In genomic region chr9:118477281-118477931, GRCm38 (mm10) we compare ENCODE assay signal across 8 mouse cellular contexts. TPM values are rescaled to one million over a fixed set of nuclear protein-coding genes. Genes with fewer than 3 reads are reported as not detected.
DNase-seq lines count a peak whose midpoint lies in the region; ATAC-seq and TF ChIP-seq lines count a peak whose summit lies in the region.

No protein-coding gene starts in this region.

- no peak for TF ChIP-seq POLR2A in thymus, adult 2 months (IDR thresholded peaks at IDR 0.05; ENCODE audit: control insufficient read depth, extremely low read depth, insufficient read depth, low read length, poor library complexity)

- H3K9me3 ChIP-seq in kidney, postnatal 0 days (replicated peaks; ENCODE audit: low read length), result no peaks in the 10 kb centered on the region
- no peaks in the 10 kb centered on the region for H3K9me3 ChIP-seq in neural tube, embryonic 13.5 days

- intact Hi-C loops in left cerebral cortex, postnatal 36 days (cut with DNase I), result no loop called here

- H3K27me3 ChIP-seq in thymus, adult 2 months (ENCODE audit: control insufficient read depth, insufficient read depth, low read length), result peaks cover 34% of the 10 kb centered on the region
- peaks cover 78% of the 10 kb centered on the region for H3K27me3 ChIP-seq in kidney, postnatal 0 days (ENCODE audit: insufficient read depth, low read length)
- peaks cover 97% of the 10 kb centered on the region for H3K27me3 ChIP-seq in neural tube, embryonic 13.5 days

- H3K36me3 ChIP-seq in thymus, adult 2 months (ENCODE audit: control insufficient read depth, insufficient read depth, low read length), result no peaks in the 10 kb centered on the region
- H3K36me3 ChIP-seq in kidney, postnatal 0 days (ENCODE audit: insufficient read depth, low read length), result no peaks in the 10 kb centered on the region
- no peaks in the 10 kb centered on the region for H3K36me3 ChIP-seq in neural tube, embryonic 13.5 days

- peak; percentile 21 to 42 for DNase-seq in cerebellum, adult 18-20 months
- no peak for DNase-seq in cerebellum, adult 9-10 months
- no peak for DNase-seq in thymus, adult 2 months
- DNase-seq in thymus, postnatal 25 days, result no peak
- DNase-seq in kidney, postnatal 0 days (ENCODE audit: low spot score), result no peak
- DNase-seq in left cerebral cortex, postnatal 36 days (ENCODE audit: low spot score in 2 of 2), result no peak
- DNase-seq in natural killer cell, adult 2 months (ENCODE audit: low spot score in 2 of 2), result no peak

- WGBS in thymus, adult 2 months, result 2% methylated on average over 31 of the region's 31 CpGs
- WGBS in kidney, postnatal 0 days, result under 1% methylated on average over 31 of the region's 31 CpGs
- whole genome bisulfite sequencing in neural tube, embryonic 13.5 days, result under 1% methylated on average over 31 of the region's 31 CpGs

- H3K27ac ChIP-seq in thymus, adult 2 months (ENCODE audit: control insufficient read depth, insufficient read depth, low read length), result no peak overlapping the region
- no peak overlapping the region for H3K27ac ChIP-seq in kidney, postnatal 0 days
- no peak overlapping the region for H3K27ac ChIP-seq in neural tube, embryonic 13.5 days (replicated peaks)

- no peak for TF ChIP-seq CTCF in thymus, adult 2 months (IDR thresholded peaks at IDR 0.05; ENCODE audit: borderline replicate concordance, control insufficient read depth, extremely low read depth, insufficient read depth, low read length, poor library complexity)
- TF ChIP-seq CTCF in kidney, postnatal 0 days (IDR thresholded peaks at IDR 0.05; ENCODE audit: low read depth), result no peak

- no peak overlapping the region for H3K9ac ChIP-seq in kidney, postnatal 0 days (ENCODE audit: low read depth, low read length)
- H3K9ac ChIP-seq in neural tube, embryonic 13.5 days, result no peak overlapping the region

- ATAC-seq in kidney, postnatal 0 days (replicated peaks; ENCODE audit: low FRiP score, low read depth), result no peak
- no peak for ATAC-seq in neural tube, embryonic 13.5 days (ENCODE audit: low read depth)

- peak overlapping the region; percentile 75 for H3K4me2 ChIP-seq in kidney, postnatal 0 days (ENCODE audit: low read length)
- H3K4me2 ChIP-seq in neural tube, embryonic 13.5 days, result peak overlapping the region; percentile 53

- peaks cover 21% of the 10 kb centered on the region for H3K4me1 ChIP-seq in thymus, adult 2 months (replicated peaks; ENCODE audit: control insufficient read depth, insufficient read depth, low read length)
- peaks cover 3% of the 10 kb centered on the region; the same call in 1 of the 2 replicates for H3K4me1 ChIP-seq in kidney, postnatal 0 days (replicated peaks; ENCODE audit: insufficient read depth, low read length)
- H3K4me1 ChIP-seq in neural tube, embryonic 13.5 days (replicated peaks), result peaks cover 32% of the 10 kb centered on the region

- H3K4me3 ChIP-seq in thymus, adult 2 months (ENCODE audit: control insufficient read depth, insufficient read depth, low read length), result peak overlapping the region; percentile 23; the same call in 1 of the 2 replicates
- H3K4me3 ChIP-seq in kidney, postnatal 0 days (replicated peaks; ENCODE audit: low read depth, low read length), result peak overlapping the region; percentile 21; the same call in 1 of the 2 replicates
- peak overlapping the region; percentile 10 for H3K4me3 ChIP-seq in neural tube, embryonic 13.5 days

RNA-seq across cellular contexts. Expression of gene Eomes, which starts 0.6 kb away (rescaled TPM):
- 0.78 and 1.4 TPM in 2 replicates for polyA plus RNA-seq in thymus, adult 2 months (2012; rRNA removed)
- polyA plus RNA-seq in kidney, postnatal 0 days (2015; fragmentation: Nextera tagmentation; extraction: Ambion mirVana), result 0.08 TPM in 1 of 2 replicates, not detected in the other
- 0.08 and 0.17 TPM in 2 replicates for polyA plus RNA-seq in neural tube, embryonic 13.5 days (2015; fragmentation: Nextera tagmentation; extraction: Ambion mirVana)
- under 1 TPM in 1 of 2 experiments, not detected in 1; 0.32 TPM for total RNA-seq in left cerebral cortex, postnatal 36 days (2021)

RNA-seq across cellular contexts. Expression of gene Golga4, which starts 28.7 kb away (rescaled TPM):
- polyA plus RNA-seq in thymus, adult 2 months (2012; rRNA removed), result 16.2 and 19.4 TPM in 2 replicates
- 38.9 and 46.5 TPM in 2 replicates for polyA plus RNA-seq in kidney, postnatal 0 days (2015; fragmentation: Nextera tagmentation; extraction: Ambion mirVana)
- polyA plus RNA-seq in neural tube, embryonic 13.5 days (2015; fragmentation: Nextera tagmentation; extraction: Ambion mirVana), result 49.3 TPM in 2 replicates
- total RNA-seq in left cerebral cortex, postnatal 36 days (2021), result 100 to 1,000 TPM in 1 of 2 experiments, 10 to 100 TPM in 1; 84.1 to 116 TPM

Comparison
In these comparisons a context has a peak if more than half of its experiments do, and no peak if none do; other contexts are left out.
1. DNase-seq: peak in cerebellum, adult 18-20 months (2 of 2); none in cerebellum, adult 9-10 months (single experiment), thymus, adult 2 months (single experiment), thymus, postnatal 25 days (single experiment), kidney, postnatal 0 days (single experiment), left cerebral cortex, postnatal 36 days (0 of 2) and natural killer cell, adult 2 months (0 of 2).
2. Peak in every context shown above with its lines, with median percentiles within 50 percentile points of each other: H3K4me3 ChIP-seq.